Mouse (Mus musculus): ENCODE data around the gene Ctcf. TPM values are rescaled to one million over a fixed set of nuclear protein-coding genes. Genes with fewer than 3 reads are reported as not detected.

Gene Ctcf
- polyA plus RNA-seq, 1 experiment from 2014 or later: 102 TPM

DNA sequence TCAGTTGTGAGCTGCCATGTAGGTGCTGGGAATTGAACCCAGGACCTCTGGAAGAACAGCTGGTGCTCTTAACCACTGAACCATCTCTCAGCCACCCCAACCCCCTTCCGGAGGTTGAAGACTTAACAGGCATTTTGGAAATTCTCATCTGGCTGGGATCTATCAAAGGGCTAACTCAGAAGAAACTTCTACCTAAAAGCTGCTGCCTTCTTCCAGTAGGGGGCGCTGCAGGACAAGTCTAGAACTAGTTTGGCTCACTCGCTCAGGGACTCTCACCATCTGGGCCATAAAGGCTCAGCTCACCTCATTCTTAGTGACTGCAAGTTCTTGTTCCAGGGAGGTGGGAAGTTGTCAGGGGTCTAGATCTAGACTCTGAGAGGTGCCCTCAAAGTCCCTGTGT is 77.8 kb downstream of the Ctcf start:
- H3K36me3 ChIP-seq: peaks cover 32% of the 10 kb centered on the region
- no peak overlapping the region for H3K27ac ChIP-seq
- H3K27me3 ChIP-seq (ENCODE audit: insufficient read depth, poor library complexity, severe bottlenecking): no peaks in the 10 kb centered on the region
- H3K9me3 ChIP-seq: no peaks in the 10 kb centered on the region
- H3K4me1 ChIP-seq (replicated peaks): no peaks in the 10 kb centered on the region
- H3K4me3 ChIP-seq: no peak overlapping the region
- DNase-seq (ENCODE audit: low spot score): peak; percentile 85
- WGBS: 10% methylated on average over 3 of the region's 3 CpGs

- H3K27me3 ChIP-seq (ENCODE audit: insufficient read depth, poor library complexity, severe bottlenecking): no peaks in the 10 kb centered on the region
- DNase-seq (ENCODE audit: low spot score): no peak
- H3K9me3 ChIP-seq: no peaks in the 10 kb centered on the region
- no peak overlapping the region for H3K4me3 ChIP-seq
- no peak overlapping the region for H3K27ac ChIP-seq
- no peaks in the 10 kb centered on the region for H3K4me1 ChIP-seq (replicated peaks)
- peaks cover 39% of the 10 kb centered on the region for H3K36me3 ChIP-seq
- WGBS: 86% methylated on average over 6 of the region's 6 CpGs
Measured at GRCm38 (mm10) chr8:105715042-105715441, 78.7 kb downstream of the Ctcf start.

GRCm38 (mm10) chr8:105716302-105716945 is 80.1 kb downstream of the Ctcf start:
- Histone ChIP-seq H3K9me3 (no peaks in the 10 kb centered on the region), H3K4me3 (no peak overlapping the region), H3K27ac (no peak overlapping the region), H3K4me1 (replicated peaks) (no peaks in the 10 kb centered on the region), H3K27me3 (ENCODE audit: insufficient read depth, poor library complexity, severe bottlenecking) (no peaks in the 10 kb centered on the region), H3K36me3 (peaks cover 44% of the 10 kb centered on the region)
- no peak for DNase-seq (ENCODE audit: low spot score)
- WGBS: 93% methylated on average over 15 of the region's 15 CpGs

DNA sequence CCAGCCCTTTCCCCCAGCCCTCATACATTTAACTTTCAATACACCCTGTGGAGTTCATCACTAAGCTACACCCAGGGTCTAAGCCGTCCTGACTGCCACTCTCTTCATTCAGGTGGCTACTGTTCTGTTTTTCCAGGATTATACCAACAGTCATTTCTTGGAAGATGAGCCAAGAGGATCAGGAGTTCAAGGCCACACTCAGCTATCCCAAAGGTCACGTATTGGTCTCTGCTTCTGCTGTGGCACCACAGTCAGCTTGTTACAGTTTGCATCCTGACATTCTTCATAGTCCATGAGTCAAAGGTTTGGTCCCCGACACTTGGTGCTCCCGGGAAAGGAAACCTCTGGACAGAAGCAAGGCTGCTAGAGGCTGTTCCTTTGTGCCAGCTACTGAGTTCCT is 83.3 kb downstream of the Ctcf start:
- WGBS: 87% methylated on average over 4 of the region's 4 CpGs
- Histone ChIP-seq H3K27me3 (ENCODE audit: insufficient read depth, poor library complexity, severe bottlenecking) (no peaks in the 10 kb centered on the region), H3K4me1 (replicated peaks) (no peaks in the 10 kb centered on the region), H3K27ac (no peak overlapping the region), H3K4me3 (no peak overlapping the region), H3K36me3 (peaks cover 64% of the 10 kb centered on the region), H3K9me3 (no peaks in the 10 kb centered on the region)
- DNase-seq (ENCODE audit: low spot score): no peak

DNA sequence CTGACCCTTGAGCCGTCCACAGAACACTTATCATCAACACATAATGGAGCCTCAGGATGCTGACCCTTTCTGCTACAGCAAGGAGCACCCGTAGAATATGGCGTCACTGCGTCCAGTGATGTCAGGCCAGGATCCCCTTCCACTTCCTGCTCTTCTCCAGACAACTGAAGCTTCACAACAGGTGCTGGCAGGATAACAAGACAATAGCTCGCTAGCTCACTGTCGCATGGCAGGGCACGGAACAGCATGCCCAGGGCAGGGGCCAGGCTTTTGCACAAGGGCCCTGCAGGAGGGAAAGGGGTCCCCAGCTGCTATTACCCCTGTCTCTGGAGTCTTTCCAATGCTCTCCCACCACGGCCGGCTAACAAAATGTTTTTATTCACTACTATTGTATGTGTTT is 86.5 kb downstream of the Ctcf start:
- H3K36me3 ChIP-seq: peaks cover 64% of the 10 kb centered on the region
- no peak overlapping the region for H3K27ac ChIP-seq
- no peaks in the 10 kb centered on the region for H3K27me3 ChIP-seq (ENCODE audit: insufficient read depth, poor library complexity, severe bottlenecking)
- no peaks in the 10 kb centered on the region for H3K4me1 ChIP-seq (replicated peaks)
- DNase-seq (ENCODE audit: low spot score): no peak
- WGBS: 89% methylated on average over 9 of the region's 9 CpGs
- H3K4me3 ChIP-seq: no peak overlapping the region
- no peaks in the 10 kb centered on the region for H3K9me3 ChIP-seq

DNA sequence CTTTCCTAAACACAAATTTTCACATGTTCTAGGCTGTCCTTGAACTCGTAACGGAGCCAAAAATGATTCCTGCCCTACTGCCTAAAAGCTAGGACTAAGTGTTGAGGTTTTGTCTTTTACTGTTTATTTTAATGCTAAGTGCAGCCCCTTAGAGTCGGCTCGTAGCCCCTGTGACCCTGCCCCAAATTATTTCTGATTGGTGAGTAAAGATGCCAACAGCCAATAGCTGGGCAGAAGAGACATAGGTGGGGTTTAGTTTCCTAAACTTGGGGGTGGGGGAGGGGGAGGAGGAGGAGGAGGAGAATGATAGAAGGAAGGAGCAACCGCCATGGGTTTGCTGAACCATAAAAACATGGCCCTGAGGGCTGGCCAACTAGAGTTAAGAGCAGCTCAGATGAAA is 89.4 kb downstream of the Ctcf start:
- H3K36me3 ChIP-seq: peaks cover 55% of the 10 kb centered on the region
- no peaks in the 10 kb centered on the region for H3K27me3 ChIP-seq (ENCODE audit: insufficient read depth, poor library complexity, severe bottlenecking)
- WGBS: 85% methylated on average over 5 of the region's 5 CpGs
- no peak overlapping the region for H3K27ac ChIP-seq
- H3K4me1 ChIP-seq (replicated peaks): no peaks in the 10 kb centered on the region
- no peak overlapping the region for H3K4me3 ChIP-seq
- no peaks in the 10 kb centered on the region for H3K9me3 ChIP-seq
- DNase-seq (ENCODE audit: low spot score): no peak

DNA sequence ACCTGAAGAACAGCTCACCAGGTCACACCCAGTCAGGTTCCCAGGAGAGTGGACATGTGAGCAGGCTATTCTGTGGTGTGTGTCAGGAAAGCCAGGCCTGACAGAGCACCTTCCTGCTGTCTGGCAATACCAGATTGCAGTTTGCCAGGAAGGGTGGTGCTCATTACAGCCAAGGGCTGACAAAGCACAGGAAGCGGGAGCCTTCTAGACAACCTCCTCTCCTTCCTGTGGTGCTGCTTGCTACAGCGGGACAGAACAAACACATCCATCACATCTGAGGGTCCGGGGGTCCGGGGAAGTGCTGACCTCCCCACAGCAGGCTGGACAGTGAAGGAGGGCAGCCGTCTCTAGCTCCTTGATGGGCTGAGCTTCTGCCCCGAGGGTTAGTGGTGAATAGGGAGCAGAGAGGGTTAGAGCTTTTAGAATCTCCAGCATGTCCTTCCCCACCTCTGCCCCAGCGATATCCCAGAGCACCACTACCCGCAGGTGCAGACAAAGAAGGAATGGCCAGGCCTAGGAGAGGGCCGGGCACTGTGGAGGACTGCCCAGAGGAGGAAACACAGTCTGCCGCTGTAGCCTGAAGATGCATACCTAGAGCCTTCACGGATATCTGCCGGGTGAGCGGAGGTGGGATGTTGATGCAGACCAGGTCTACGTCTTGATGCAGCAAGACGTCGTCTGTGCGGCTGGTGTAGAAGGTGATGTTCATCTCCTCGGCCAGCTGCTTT is 91.2 kb downstream of the Ctcf start:
- Histone ChIP-seq H3K36me3 (peaks cover 53% of the 10 kb centered on the region), H3K4me1 (replicated peaks) (no peaks in the 10 kb centered on the region), H3K4me3 (no peak overlapping the region), H3K9me3 (no peaks in the 10 kb centered on the region), H3K27ac (no peak overlapping the region), H3K27me3 (ENCODE audit: insufficient read depth, poor library complexity, severe bottlenecking) (no peaks in the 10 kb centered on the region)
- DNase-seq (ENCODE audit: low spot score): no peak
- WGBS: 89% methylated on average over 18 of the region's 18 CpGs

GRCm38 (mm10) chr8:105732186-105732585 is 95.8 kb downstream of the Ctcf start:
- 96% methylated on average over 5 of the region's 5 CpGs for WGBS
- no peak for DNase-seq (ENCODE audit: low spot score)
- Histone ChIP-seq H3K36me3 (peaks cover 22% of the 10 kb centered on the region), H3K4me1 (replicated peaks) (no peaks in the 10 kb centered on the region), H3K27me3 (ENCODE audit: insufficient read depth, poor library complexity, severe bottlenecking) (no peaks in the 10 kb centered on the region), H3K27ac (no peak overlapping the region), H3K4me3 (no peak overlapping the region), H3K9me3 (no peaks in the 10 kb centered on the region)

MicroRNAs within 50 kb of the gene (microRNA counts, 519-probe panel; counts per million panel counts)
- 1,255 counts per million, percentile 77 among the panel's probes with 10 or more counts for microRNA mmu-miR-1966

Other genes starting within 250 kb of the Ctcf start
- 0.12 TPM in 1 of 2 replicates, not detected in the other for gene Kctd19, start 223.1 kb upstream of the Ctcf start, polyA plus RNA-seq (2016; fragmentation: Nextera tagmentation; extraction: Ambion mirVana)
- gene Lrrc36, start 223.0 kb upstream of the Ctcf start, polyA plus RNA-seq (2016; fragmentation: Nextera tagmentation; extraction: Ambion mirVana): 1.8 and 2.5 TPM in 2 replicates
- 131 and 243 TPM in 2 replicates for gene Tppp3, start 165.0 kb upstream of the Ctcf start, polyA plus RNA-seq (2016; fragmentation: Nextera tagmentation; extraction: Ambion mirVana)
- gene Zdhhc1, start 139.7 kb upstream of the Ctcf start, polyA plus RNA-seq (2016; fragmentation: Nextera tagmentation; extraction: Ambion mirVana): 23.3 and 29.2 TPM in 2 replicates
- gene Hsd11b2, start 117.8 kb upstream of the Ctcf start, polyA plus RNA-seq (2016; fragmentation: Nextera tagmentation; extraction: Ambion mirVana): 24.1 and 36.7 TPM in 2 replicates
- gene Atp6v0d1, start 70.5 kb upstream of the Ctcf start, polyA plus RNA-seq (2016; fragmentation: Nextera tagmentation; extraction: Ambion mirVana): 90.8 and 119 TPM in 2 replicates
- 17.7 and 23.7 TPM in 2 replicates for gene Ripor1, start 31.3 kb upstream of the Ctcf start, polyA plus RNA-seq (2016; fragmentation: Nextera tagmentation; extraction: Ambion mirVana)
- gene Agrp, start 825 bp downstream of the Ctcf start, polyA plus RNA-seq (2016; fragmentation: Nextera tagmentation; extraction: Ambion mirVana): 0.61 and 0.73 TPM in 2 replicates
- gene Carmil2, start 49.7 kb downstream of the Ctcf start, polyA plus RNA-seq (2016; fragmentation: Nextera tagmentation; extraction: Ambion mirVana): 2.1 and 4.9 TPM in 2 replicates
- 81.3 and 92.6 TPM in 2 replicates for gene Acd, start 64.5 kb downstream of the Ctcf start, polyA plus RNA-seq (2016; fragmentation: Nextera tagmentation; extraction: Ambion mirVana)
- gene Pard6a, start 64.6 kb downstream of the Ctcf start, polyA plus RNA-seq (2016; fragmentation: Nextera tagmentation; extraction: Ambion mirVana): 23.3 and 32.2 TPM in 2 replicates
- gene 4933405L10Rik, start 71.1 kb downstream of the Ctcf start, polyA plus RNA-seq (2016; fragmentation: Nextera tagmentation; extraction: Ambion mirVana): 0.14 TPM in 1 of 2 replicates, not detected in the other
- gene Enkd1, start 71.6 kb downstream of the Ctcf start, polyA plus RNA-seq (2016; fragmentation: Nextera tagmentation; extraction: Ambion mirVana): 40.7 and 44.6 TPM in 2 replicates
- 36.8 and 49.8 TPM in 2 replicates for gene Gfod2, start 122.1 kb downstream of the Ctcf start, polyA plus RNA-seq (2016; fragmentation: Nextera tagmentation; extraction: Ambion mirVana)
- gene Ranbp10, start 190.8 kb downstream of the Ctcf start, polyA plus RNA-seq (2016; fragmentation: Nextera tagmentation; extraction: Ambion mirVana): 10.4 and 11.1 TPM in 2 replicates
- 0.51 and 1.8 TPM in 2 replicates for gene Tsnaxip1, start 191.2 kb downstream of the Ctcf start, polyA plus RNA-seq (2016; fragmentation: Nextera tagmentation; extraction: Ambion mirVana)
- 55.2 and 58.1 TPM in 2 replicates for gene Cenpt, start 216.7 kb downstream of the Ctcf start, polyA plus RNA-seq (2016; fragmentation: Nextera tagmentation; extraction: Ambion mirVana)
- gene Thap11, start 218.6 kb downstream of the Ctcf start, polyA plus RNA-seq (2016; fragmentation: Nextera tagmentation; extraction: Ambion mirVana): 78.3 and 83.5 TPM in 2 replicates
- gene Nutf2, start 224.0 kb downstream of the Ctcf start, polyA plus RNA-seq (2016; fragmentation: Nextera tagmentation; extraction: Ambion mirVana): 364 and 407 TPM in 2 replicates
- gene Edc4, start 244.3 kb downstream of the Ctcf start, polyA plus RNA-seq (2016; fragmentation: Nextera tagmentation; extraction: Ambion mirVana): 72.4 and 75.8 TPM in 2 replicates

All from hindbrain, embryonic 10.5 days (tissue).